Mouse (Mus musculus) CH12.LX (cell line): ENCODE measurements at regions not wholly inside any gene's neighbourhood (a gene's known extent, or its start where the extent isn't known, plus 50 kb on each side); places are given as distances from the start of the nearest gene placed in this dataset.

Source experiments
- DNase-seq: peaks from one replicate; pipeline ENCODE4 v3.0.0-alpha.2; 2013; ENCODE audit errors: extremely low read depth
- H3K27ac ChIP-seq: 2 replicates; pipeline ENCODE4 v1.5.1; 2012; ENCODE audit warnings: low read depth, mild to moderate bottlenecking, control low read depth, moderate library complexity; ENCODE audit not compliant: insufficient read depth
- H3K27me3 ChIP-seq: replicated peaks from 2 replicates; pipeline ENCODE3; 2012; ENCODE audit warnings: inconsistent platforms
- H3K36me3 ChIP-seq, 2 experiments: replicated peaks in 1 of 2; 2 replicates each; pipeline versions ENCODE3 to v1.6.1; 2012; ENCODE audit warnings: inconsistent platforms in 1 of 2, low read length in 1 of 2, mild to moderate bottlenecking in 1 of 2, mixed read lengths in 1 of 2, moderate library complexity in 1 of 2; ENCODE audit not compliant: control insufficient read depth in 1 of 2, insufficient read depth in 1 of 2
- H3K4me1 ChIP-seq, 2 experiments: 2 replicates each; pipeline ENCODE4 v1.6.1; 2012; ENCODE audit warnings: inconsistent platforms in 1 of 2, moderate library complexity in 1 of 2; ENCODE audit not compliant: insufficient read depth in 2 of 2, control insufficient read depth in 1 of 2
- H3K4me2 ChIP-seq: 2 replicates; pipeline ENCODE4 v1.6.1; 2012; ENCODE audit warnings: low read depth, mild to moderate bottlenecking, control low read depth; ENCODE audit not compliant: poor library complexity, insufficient read depth, severe bottlenecking
- H3K4me3 ChIP-seq, 3 experiments: fragments of 150-350 bp in 1 of 3; sonication (generic) in 1 of 3; replicated peaks in 1 of 3; 2 replicates each; pipeline versions ENCODE3 to v1.5.1; 2011 to 2012; ENCODE audit warnings: low read depth in 2 of 3, low read length in 2 of 3, mild to moderate bottlenecking in 2 of 3, moderate library complexity in 2 of 3, control low read depth in 1 of 3, improper control_type of control experiment in 1 of 3, inconsistent platforms in 1 of 3, mixed read lengths in 1 of 3; ENCODE audit not compliant: poor library complexity in 1 of 3
- H3K79me2 ChIP-seq: replicated peaks from 2 replicates; pipeline ENCODE4 v1.6.1; 2012; ENCODE audit warnings: mild to moderate bottlenecking, moderate library complexity; ENCODE audit not compliant: control insufficient read depth, poor library complexity, insufficient read depth, severe bottlenecking; ENCODE audit errors: extremely low read depth
- H3K9ac ChIP-seq: 2 replicates; pipeline ENCODE4 v1.6.1; 2012; ENCODE audit warnings: low read depth, mild to moderate bottlenecking, control low read depth, moderate library complexity; ENCODE audit not compliant: insufficient read depth
- H3K9me3 ChIP-seq: replicated peaks from 2 replicates; pipeline ENCODE3; 2012; ENCODE audit warnings: low read length, inconsistent platforms, mixed read lengths
- CHD2 ChIP-seq: IDR thresholded peaks from 2 replicates; pipeline ENCODE4 v1.6.1; 2011; ENCODE audit warnings: low read length, improper control_type of control experiment
- ELF1 ChIP-seq: IDR thresholded peaks from 2 replicates; pipeline ENCODE4 v1.6.1; 2014; ENCODE audit warnings: low read depth, mild to moderate bottlenecking, inconsistent platforms, low read length, improper control_type of control experiment
- EP300 ChIP-seq: IDR thresholded peaks from 2 replicates; pipeline ENCODE4 v1.6.1; 2011; ENCODE audit warnings: low read length, improper control_type of control experiment
- JUN ChIP-seq: IDR thresholded peaks from 2 replicates; pipeline ENCODE4 v1.6.1; 2011; ENCODE audit warnings: low read depth, mild to moderate bottlenecking, low read length, improper control_type of control experiment, moderate library complexity; ENCODE audit not compliant: insufficient read depth
- KAT2A ChIP-seq: IDR thresholded peaks from 2 replicates; pipeline ENCODE4 v1.6.1; 2012; ENCODE audit warnings: low read length, improper control_type of control experiment, inconsistent platforms; ENCODE audit not compliant: insufficient replicate concordance
- MAX ChIP-seq: IDR thresholded peaks from 2 replicates; pipeline ENCODE4 v1.6.1; 2011; ENCODE audit warnings: low read length, improper control_type of control experiment
- MEF2A ChIP-seq: IDR thresholded peaks from 2 replicates; pipeline ENCODE4 v1.6.1; 2014; ENCODE audit warnings: low read depth, mild to moderate bottlenecking, inconsistent platforms, low read length, improper control_type of control experiment, borderline replicate concordance
- MXI1 ChIP-seq: IDR thresholded peaks from 2 replicates; pipeline ENCODE4 v1.6.1; 2011; ENCODE audit warnings: mild to moderate bottlenecking, low read depth, low read length, improper control_type of control experiment
- MYC ChIP-seq: IDR thresholded peaks from 2 replicates; pipeline ENCODE4 v1.6.1; 2011; ENCODE audit warnings: low read depth, mild to moderate bottlenecking, improper control_type of control experiment, low read length
- NELFE ChIP-seq: IDR thresholded peaks from 2 replicates; pipeline ENCODE4 v1.6.1; 2011; ENCODE audit warnings: low read depth, low read length, improper control_type of control experiment
- NRF1 ChIP-seq: IDR thresholded peaks from 2 replicates; pipeline ENCODE4 v1.6.1; 2014; ENCODE audit warnings: low read depth, mild to moderate bottlenecking, inconsistent platforms, low read length, improper control_type of control experiment, moderate library complexity
- PAX5 ChIP-seq: IDR thresholded peaks from 2 replicates; pipeline ENCODE4 v1.6.1; 2012; ENCODE audit warnings: low read length, inconsistent platforms, mixed read lengths
- POLR2A ChIP-seq: IDR thresholded peaks from 2 replicates; pipeline ENCODE4 v1.6.1; 2011; ENCODE audit warnings: low read depth, mild to moderate bottlenecking, improper control_type of control experiment, low read length
- RAD21 ChIP-seq: IDR thresholded peaks from 2 replicates; pipeline ENCODE4 v1.6.1; 2011; ENCODE audit warnings: low read depth, mild to moderate bottlenecking, low read length, improper control_type of control experiment, moderate library complexity
- RCOR1 ChIP-seq: conservative IDR thresholded peaks from 2 replicates; pipeline ENCODE4 v1.6.1; 2012; ENCODE audit warnings: low read depth, mild to moderate bottlenecking, inconsistent platforms, low read length, improper control_type of control experiment
- SIN3A ChIP-seq: IDR thresholded peaks from 2 replicates; pipeline ENCODE4 v1.6.1; 2012; ENCODE audit warnings: low read length, improper control_type of control experiment, inconsistent platforms
- SMC3 ChIP-seq: IDR thresholded peaks from 2 replicates; pipeline ENCODE4 v1.6.1; 2011; ENCODE audit warnings: low read depth, low read length, improper control_type of control experiment
- TBP ChIP-seq: conservative IDR thresholded peaks from 2 replicates; pipeline ENCODE4 v1.6.1; 2011; ENCODE audit warnings: low read depth, low read length, improper control_type of control experiment
- ZC3H11A ChIP-seq: IDR thresholded peaks from 2 replicates; pipeline ENCODE4 v1.6.1; 2012; ENCODE audit warnings: low read depth, mild to moderate bottlenecking, inconsistent platforms, low read length, improper control_type of control experiment
- ZMIZ1 ChIP-seq: IDR thresholded peaks from 2 replicates; pipeline ENCODE4 v1.6.1; 2012; ENCODE audit warnings: low read depth, mild to moderate bottlenecking, inconsistent platforms, low read length, improper control_type of control experiment
- dilution Hi-C: fragments of 300-500 bp; cut with MboI; formaldehyde crosslinking; loops from 2 replicates; pipeline ENCODE4 v1.14.3; 2020; ENCODE audit warnings: low sequenced_read_pairs; ENCODE audit not compliant: extremely low pct_unique_long_range_greater_than_20kb, extremely low pct_ligation_motif_present
- in situ Hi-C: fragments of 300-500 bp; cut with MboI; formaldehyde crosslinking; loops from 3 replicates; pipeline ENCODE4 v1.14.3; 2019; ENCODE audit warnings: low sequenced_read_pairs, low pct_ligation_motif_present, low pct_unique_long_range_greater_than_20kb, mixed read lengths

DNA sequence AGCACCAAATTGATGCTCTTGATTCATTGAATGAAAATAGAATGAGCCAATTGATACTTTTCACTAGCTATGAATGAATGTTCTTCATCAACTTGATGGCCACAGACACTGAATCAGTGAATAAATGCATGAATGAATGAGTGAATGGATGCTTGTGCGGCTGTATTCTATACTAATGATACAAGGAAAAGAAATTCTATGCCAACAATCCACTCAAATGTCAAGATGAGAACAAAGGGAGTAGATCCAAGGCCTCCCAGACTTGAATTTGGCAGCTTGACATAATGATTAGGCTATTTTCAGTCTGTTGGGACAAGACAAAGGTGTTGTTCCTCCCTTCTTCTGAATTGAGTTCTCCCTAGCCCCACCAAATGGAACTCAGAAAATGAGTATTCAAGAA is 393.1 kb downstream of the Btg1 start:
- no peak overlapping the region for H3K9ac ChIP-seq
- no peaks in the 10 kb centered on the region for H3K9me3 ChIP-seq
- dilution Hi-C loops, result no loop called here
- H3K36me3 ChIP-seq, result no peaks in the 10 kb centered on the region
- H3K27ac ChIP-seq, result no peak overlapping the region
- no peak for DNase-seq
- no peak overlapping the region for H3K4me3 ChIP-seq
- H3K4me1 ChIP-seq, result no peaks in the 10 kb centered on the region
- no peaks in the 10 kb centered on the region for H3K79me2 ChIP-seq
- TF ChIP-seq SMC3 (no peak), MAX (no peak), EP300 (no peak), NRF1 (no peak), POLR2A (no peak), MXI1 (no peak), MEF2A (no peak), KAT2A (no peak), ZMIZ1 (no peak), RAD21 (no peak), RCOR1 (no peak), MYC (no peak), SIN3A (no peak), PAX5 (no peak), NELFE (no peak)
- no peak overlapping the region for H3K4me2 ChIP-seq
- no peaks in the 10 kb centered on the region for H3K27me3 ChIP-seq
- in situ Hi-C loops, result no loop called here

DNA sequence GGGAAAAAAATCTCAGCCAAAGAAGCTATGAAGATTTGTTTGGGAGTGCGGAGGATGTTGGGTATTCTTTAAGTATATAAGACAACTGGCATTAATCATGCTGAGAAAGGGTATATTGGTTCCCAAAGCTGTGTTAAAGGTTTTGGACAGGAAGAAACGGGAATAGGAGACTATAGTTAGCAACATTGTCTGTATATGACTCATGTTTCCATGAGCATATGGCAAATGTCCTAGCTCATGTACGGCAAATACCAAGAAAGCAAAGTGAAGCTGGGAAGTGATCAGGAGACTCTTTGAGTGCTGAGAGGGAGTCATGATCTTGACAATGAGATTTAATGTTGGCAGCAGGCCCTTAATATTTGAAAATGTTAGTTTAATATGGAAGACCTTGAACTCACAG is 401.8 kb downstream of the Btg1 start:
- in situ Hi-C loops, result no loop called here
- Histone ChIP-seq H3K36me3 (no peaks in the 10 kb centered on the region), H3K4me2 (no peak overlapping the region), H3K9me3 (no peaks in the 10 kb centered on the region), H3K4me3 (no peak overlapping the region), H3K4me1 (no peaks in the 10 kb centered on the region), H3K9ac (no peak overlapping the region), H3K27me3 (no peaks in the 10 kb centered on the region), H3K79me2 (no peaks in the 10 kb centered on the region), H3K27ac (no peak overlapping the region)
- no peak for DNase-seq
- dilution Hi-C loops, result no loop called here
- TF ChIP-seq ZC3H11A (no peak), CHD2 (no peak), KAT2A (no peak), POLR2A (no peak), TBP (no peak), SMC3 (no peak), MAX (no peak), JUN (no peak), RCOR1 (no peak), ELF1 (no peak), NRF1 (no peak)
